Mouse (Mus musculus): ENCODE data around the gene Sspo. TPM values are rescaled to one million over a fixed set of nuclear protein-coding genes. Genes with fewer than 3 reads are reported as not detected.
"Not testable (repeated sequence)": the region's sequence is repeated elsewhere in the genome, so short reads cannot be mapped to it uniquely, and the experiment has no call there.

Sspo gene
- polyA plus RNA-seq, 1 experiment from 2014 or later: 0.20 TPM

- H3K9ac ChIP-seq: no peak overlapping the region
- H3K4me1 ChIP-seq (replicated peaks; ENCODE audit: control insufficient read depth, insufficient read depth, low read length): no peaks in the 10 kb centered on the region
- no peak overlapping the region for H3K4me3 ChIP-seq (replicated peaks; ENCODE audit: low read length)
- H3K27me3 ChIP-seq (ENCODE audit: control insufficient read depth, insufficient read depth, low read length): no peaks in the 10 kb centered on the region
- no peaks in the 10 kb centered on the region for H3K36me3 ChIP-seq (replicated peaks; ENCODE audit: control insufficient read depth, insufficient read depth)
- 10% methylated on average over 8 of the region's 8 CpGs for WGBS
- DNase-seq (ENCODE audit: low spot score) (no peak), ATAC-seq (ENCODE audit: low FRiP score) (no peak)
- H3K27ac ChIP-seq: no peak overlapping the region
- H3K4me2 ChIP-seq (replicated peaks): no peak overlapping the region
- no peaks in the 10 kb centered on the region for H3K9me3 ChIP-seq (ENCODE audit: control insufficient read depth, low read length)
Measured at GRCm38 (mm10) chr6:48493136-48493730, 45.2 kb downstream of the Sspo start.

- WGBS: 88% methylated on average over 4 of the region's 4 CpGs
- H3K27me3 ChIP-seq (ENCODE audit: control insufficient read depth, insufficient read depth, low read length): no peaks in the 10 kb centered on the region
- H3K4me3 ChIP-seq (replicated peaks; ENCODE audit: low read length): no peak overlapping the region
- DNase-seq (ENCODE audit: low spot score) (no peak), ATAC-seq (ENCODE audit: low FRiP score) (no peak)
- H3K4me1 ChIP-seq (replicated peaks; ENCODE audit: control insufficient read depth, insufficient read depth, low read length): no peaks in the 10 kb centered on the region
- no peak overlapping the region for H3K4me2 ChIP-seq (replicated peaks)
- no peak overlapping the region for H3K9ac ChIP-seq
- no peak overlapping the region for H3K27ac ChIP-seq
- no peaks in the 10 kb centered on the region for H3K36me3 ChIP-seq (replicated peaks; ENCODE audit: control insufficient read depth, insufficient read depth)
- no peaks in the 10 kb centered on the region for H3K9me3 ChIP-seq (ENCODE audit: control insufficient read depth, low read length)
Measured at GRCm38 (mm10) chr6:48497521-48497920, 49.5 kb downstream of the Sspo start.

- no peaks in the 10 kb centered on the region for H3K27me3 ChIP-seq (ENCODE audit: control insufficient read depth, insufficient read depth, low read length)
- no peaks in the 10 kb centered on the region for H3K9me3 ChIP-seq (ENCODE audit: control insufficient read depth, low read length)
- ATAC-seq (ENCODE audit: low FRiP score) (peak; percentile 55; the same call in 1 of the 2 replicates), DNase-seq (ENCODE audit: low spot score) (no peak)
- no peak overlapping the region for H3K27ac ChIP-seq
- H3K4me1 ChIP-seq (replicated peaks; ENCODE audit: control insufficient read depth, insufficient read depth, low read length): peaks cover 7% of the 10 kb centered on the region
- H3K4me2 ChIP-seq (replicated peaks): no peak overlapping the region
- H3K9ac ChIP-seq: no peak overlapping the region
- H3K4me3 ChIP-seq (replicated peaks; ENCODE audit: low read length): peak overlapping the region; percentile 53; the same call in 1 of the 2 replicates
- WGBS: 11% methylated on average over 2 of the region's 2 CpGs
- H3K36me3 ChIP-seq (replicated peaks; ENCODE audit: control insufficient read depth, insufficient read depth): 0 out of 2 replicates have a peak, but pooled peaks cover 4% of the 10 kb centered on the region
Measured at GRCm38 (mm10) chr6:48503847-48504240, 55.8 kb downstream of the Sspo start.

- H3K27me3 ChIP-seq (ENCODE audit: control insufficient read depth, insufficient read depth, low read length): no peaks in the 10 kb centered on the region
- WGBS: 1% methylated on average over 26 of the region's 26 CpGs
- ATAC-seq (ENCODE audit: low FRiP score) (peak; percentile 96), DNase-seq (ENCODE audit: low spot score) (peak; percentile 89)
- peak overlapping the region; percentile 67 for H3K9ac ChIP-seq
- H3K4me2 ChIP-seq (replicated peaks): peak overlapping the region; percentile 72
- peaks cover 7% of the 10 kb centered on the region for H3K4me1 ChIP-seq (replicated peaks; ENCODE audit: control insufficient read depth, insufficient read depth, low read length)
- 0 out of 2 replicates have a peak overlapping the region, but pooled peaks have one; percentile 26 for H3K27ac ChIP-seq
- no peaks in the 10 kb centered on the region for H3K9me3 ChIP-seq (ENCODE audit: control insufficient read depth, low read length)
- H3K4me3 ChIP-seq (replicated peaks; ENCODE audit: low read length): peak overlapping the region; percentile 53
- peaks cover 4% of the 10 kb centered on the region; the same call in 1 of the 2 replicates for H3K36me3 ChIP-seq (replicated peaks; ENCODE audit: control insufficient read depth, insufficient read depth)
Measured at GRCm38 (mm10) chr6:48504241-48504854, 56.3 kb downstream of the Sspo start.

GRCm38 (mm10) chr6:48508087-48508486, 60.1 kb downstream of the Sspo start:
- H3K4me1 ChIP-seq (replicated peaks; ENCODE audit: control insufficient read depth, insufficient read depth, low read length): peaks cover 7% of the 10 kb centered on the region
- H3K36me3 ChIP-seq (replicated peaks; ENCODE audit: control insufficient read depth, insufficient read depth): peaks cover 18% of the 10 kb centered on the region
- ATAC-seq (ENCODE audit: low FRiP score) (no peak), DNase-seq (ENCODE audit: low spot score) (no peak)
- H3K9me3 ChIP-seq (ENCODE audit: control insufficient read depth, low read length): no peaks in the 10 kb centered on the region
- H3K27ac ChIP-seq: no peak overlapping the region
- H3K9ac ChIP-seq: no peak overlapping the region
- no peak overlapping the region for H3K4me2 ChIP-seq (replicated peaks)
- WGBS: 84% methylated on average over 4 of the region's 4 CpGs
- no peak overlapping the region for H3K4me3 ChIP-seq (replicated peaks; ENCODE audit: low read length)
- no peaks in the 10 kb centered on the region for H3K27me3 ChIP-seq (ENCODE audit: control insufficient read depth, insufficient read depth, low read length)

- H3K4me2 ChIP-seq (replicated peaks): no peak overlapping the region
- WGBS: 88% methylated on average over 4 of the region's 4 CpGs
- ATAC-seq (ENCODE audit: low FRiP score): no peak
- no peaks in the 10 kb centered on the region for H3K9me3 ChIP-seq (ENCODE audit: control insufficient read depth, low read length)
- no peaks in the 10 kb centered on the region; the same call in 1 of the 2 replicates for H3K4me1 ChIP-seq (replicated peaks; ENCODE audit: control insufficient read depth, insufficient read depth, low read length)
- no peaks in the 10 kb centered on the region for H3K27me3 ChIP-seq (ENCODE audit: control insufficient read depth, insufficient read depth, low read length)
- no peak for DNase-seq (ENCODE audit: low spot score)
- no peak overlapping the region for H3K27ac ChIP-seq
- no peak overlapping the region for H3K9ac ChIP-seq
- H3K4me3 ChIP-seq (replicated peaks; ENCODE audit: low read length): no peak overlapping the region
- peaks cover 41% of the 10 kb centered on the region for H3K36me3 ChIP-seq (replicated peaks; ENCODE audit: control insufficient read depth, insufficient read depth)
Measured at GRCm38 (mm10) chr6:48510426-48510825, 62.4 kb downstream of the Sspo start.

GRCm38 (mm10) chr6:48511861-48512260, 63.8 kb downstream of the Sspo start:
- ATAC-seq (ENCODE audit: low FRiP score) (no peak), DNase-seq (ENCODE audit: low spot score) (no peak)
- 92% methylated on average over 7 of the region's 7 CpGs for WGBS
- Histone ChIP-seq H3K36me3 (replicated peaks; ENCODE audit: control insufficient read depth, insufficient read depth) (peaks cover 55% of the 10 kb centered on the region), H3K4me1 (replicated peaks; ENCODE audit: control insufficient read depth, insufficient read depth, low read length) (no peaks in the 10 kb centered on the region), H3K27me3 (ENCODE audit: control insufficient read depth, insufficient read depth, low read length) (no peaks in the 10 kb centered on the region), H3K9ac (no peak overlapping the region), H3K4me2 (replicated peaks) (no peak overlapping the region), H3K4me3 (replicated peaks; ENCODE audit: low read length) (no peak overlapping the region), H3K9me3 (ENCODE audit: control insufficient read depth, low read length) (no peaks in the 10 kb centered on the region), H3K27ac (no peak overlapping the region)

GRCm38 (mm10) chr6:48524882-48525281, 76.9 kb downstream of the Sspo start:
- not testable (repeated sequence) for H3K9me3 ChIP-seq (ENCODE audit: control insufficient read depth, low read length); H3K4me3 ChIP-seq (replicated peaks; ENCODE audit: low read length)

GRCm38 (mm10) chr6:48527901-48528300, 79.9 kb downstream of the Sspo start:
- ATAC-seq (ENCODE audit: low FRiP score): no peak
- 95% methylated on average over 9 of the region's 9 CpGs for WGBS
- peaks cover 27% of the 10 kb centered on the region for H3K36me3 ChIP-seq (replicated peaks; ENCODE audit: control insufficient read depth, insufficient read depth)

More at GRCm38 (mm10) chr6:48524882-48525281, 76.9 kb downstream of the Sspo start:
- not testable (repeated sequence) for H3K27me3 ChIP-seq (ENCODE audit: control insufficient read depth, insufficient read depth, low read length); ATAC-seq (ENCODE audit: low FRiP score); H3K9ac ChIP-seq; H3K4me1 ChIP-seq (replicated peaks; ENCODE audit: control insufficient read depth, insufficient read depth, low read length); H3K27ac ChIP-seq; H3K4me2 ChIP-seq (replicated peaks); DNase-seq (ENCODE audit: low spot score)
- H3K36me3 ChIP-seq (replicated peaks; ENCODE audit: control insufficient read depth, insufficient read depth): peaks cover 17% of the 10 kb centered on the region
- WGBS: 96% methylated on average over 12 of the region's 16 CpGs

More at GRCm38 (mm10) chr6:48527901-48528300, 79.9 kb downstream of the Sspo start:
- no peaks in the 10 kb centered on the region for H3K4me1 ChIP-seq (replicated peaks; ENCODE audit: control insufficient read depth, insufficient read depth, low read length)
- no peak overlapping the region for H3K4me2 ChIP-seq (replicated peaks)
- H3K27me3 ChIP-seq (ENCODE audit: control insufficient read depth, insufficient read depth, low read length): no peaks in the 10 kb centered on the region
- no peak for DNase-seq (ENCODE audit: low spot score)
- no peaks in the 10 kb centered on the region for H3K9me3 ChIP-seq (ENCODE audit: control insufficient read depth, low read length)
- no peak overlapping the region for H3K27ac ChIP-seq
- H3K9ac ChIP-seq: no peak overlapping the region
- H3K4me3 ChIP-seq (replicated peaks; ENCODE audit: low read length): no peak overlapping the region
